Mouse (Mus musculus): ENCODE results near the gene Tnfsfm13.

- TF ChIP-seq CTCF (IDR thresholded peaks at IDR 0.05; ENCODE audit: borderline replicate concordance, insufficient read depth, low read length) (no peak), POLR2A (IDR thresholded peaks at IDR 0.05; ENCODE audit: low read depth, low read length) (no peak)
These were observed 32.8 kb downstream of the Tnfsfm13 start for GRCm38 (mm10) chr11:69662967-69663671.
